Mouse (Mus musculus) ovary, postnatal 10 days (tissue): ENCODE results near the gene Wdr81.

Experiments
- DNase-seq: peaks from one replicate; pipeline ENCODE4 v3.0.0; 2022; ENCODE audit warnings: low spot score

Wdr81 gene

GRCm38 (mm10) chr11:75438194-75438593 lies 16.3 kb downstream of the Wdr81 start:
- no peak for DNase-seq

GRCm38 (mm10) chr11:75434138-75434537 lies 20.4 kb downstream of the Wdr81 start:
- DNase-seq: no peak

DNA sequence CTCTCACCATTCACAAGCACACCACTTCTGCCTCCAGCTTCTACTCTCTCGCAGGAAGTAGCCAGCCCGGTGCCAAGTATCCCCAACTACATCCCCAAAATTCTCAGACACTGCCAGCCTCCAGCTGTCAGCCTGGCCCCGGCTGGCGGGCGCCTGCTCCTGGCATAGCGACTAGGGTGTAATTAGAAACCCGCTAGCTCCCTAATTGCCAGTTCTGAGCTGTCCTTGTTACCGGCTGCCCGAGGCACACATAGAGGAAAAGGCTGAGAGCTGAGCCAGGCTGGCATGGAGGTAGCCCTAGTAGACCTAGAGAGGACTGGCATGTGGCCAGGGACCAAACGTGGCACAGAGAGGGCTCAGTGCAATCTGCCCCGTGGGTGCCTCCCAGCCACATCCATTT lies 23.2 kb downstream of the Wdr81 start:
- no peak for DNase-seq

DNA sequence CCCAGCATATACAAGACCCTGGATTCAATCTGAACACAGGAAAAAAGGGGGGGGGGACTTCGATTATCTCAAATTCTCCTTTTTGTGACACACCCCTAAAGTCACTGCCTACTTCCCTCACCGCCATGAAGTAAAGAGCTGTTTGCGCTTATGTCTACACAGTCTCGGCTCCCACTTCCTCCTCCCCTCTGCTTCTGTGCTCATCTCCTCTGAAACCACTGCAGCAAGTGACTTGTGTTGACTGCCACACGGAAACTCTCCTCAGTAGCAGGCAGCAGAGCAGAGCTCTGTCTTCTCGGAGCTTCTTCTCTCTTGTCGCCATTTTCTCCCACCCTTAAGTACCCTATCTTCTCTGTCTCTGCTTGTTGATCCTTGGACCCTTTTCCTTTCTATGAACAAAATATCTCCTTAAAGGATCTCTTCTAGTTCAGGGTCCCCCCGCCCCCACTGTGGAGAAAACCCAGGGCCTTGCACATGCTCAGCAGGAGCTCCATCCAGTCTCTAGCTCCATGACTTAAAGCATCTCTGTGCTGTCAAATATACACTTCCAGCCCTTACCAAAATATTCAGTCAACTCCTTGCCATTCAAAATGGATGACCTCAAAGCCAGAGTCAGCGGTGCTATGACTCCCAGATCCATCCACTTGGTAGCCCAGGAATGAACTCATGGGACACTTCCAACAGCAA lies 25.4 kb downstream of the Wdr81 start:
- DNase-seq: no peak

DNA sequence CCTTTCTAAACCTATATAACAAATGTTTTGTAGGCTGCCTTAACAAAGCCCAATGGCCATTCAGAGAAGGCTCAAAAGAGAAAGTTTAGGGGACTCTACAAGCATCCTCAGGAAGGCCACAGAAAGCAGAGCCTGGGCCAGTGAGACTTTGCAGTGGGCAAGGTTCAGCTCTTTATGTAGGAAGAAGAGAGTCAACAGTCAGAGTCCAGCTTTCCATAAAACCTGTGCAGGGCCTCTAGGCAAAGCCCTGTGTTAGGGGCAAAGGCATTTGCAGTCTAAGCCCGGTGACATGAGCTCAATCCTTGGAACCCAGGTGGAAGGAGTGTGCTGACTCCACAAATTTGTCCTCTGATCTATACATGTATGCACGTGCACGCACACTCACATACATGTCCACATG lies 30.1 kb downstream of the Wdr81 start:
- no peak for DNase-seq

DNA sequence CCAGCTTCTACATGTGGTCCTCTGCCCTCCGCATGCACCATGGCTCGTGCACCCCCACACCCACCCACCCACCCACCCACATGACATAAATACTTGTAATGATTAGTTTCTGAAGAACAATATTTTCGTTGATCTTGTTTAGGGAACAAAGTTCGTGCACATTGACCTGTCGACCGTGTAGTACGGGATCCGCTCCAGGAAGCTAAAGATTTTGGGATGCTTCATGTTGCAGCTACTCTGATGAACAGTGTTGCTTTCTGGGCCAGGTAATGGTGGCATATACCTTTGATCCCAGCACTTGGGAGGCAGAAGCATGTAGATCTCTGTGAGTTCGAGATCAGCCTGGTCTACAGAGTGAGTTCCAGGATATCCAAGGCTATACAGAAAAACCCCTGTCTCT lies 30.5 kb downstream of the Wdr81 start:
- no peak for DNase-seq

- no peak for DNase-seq
These were observed 31.4 kb downstream of the Wdr81 start for GRCm38 (mm10) chr11:75423091-75423490.

DNA sequence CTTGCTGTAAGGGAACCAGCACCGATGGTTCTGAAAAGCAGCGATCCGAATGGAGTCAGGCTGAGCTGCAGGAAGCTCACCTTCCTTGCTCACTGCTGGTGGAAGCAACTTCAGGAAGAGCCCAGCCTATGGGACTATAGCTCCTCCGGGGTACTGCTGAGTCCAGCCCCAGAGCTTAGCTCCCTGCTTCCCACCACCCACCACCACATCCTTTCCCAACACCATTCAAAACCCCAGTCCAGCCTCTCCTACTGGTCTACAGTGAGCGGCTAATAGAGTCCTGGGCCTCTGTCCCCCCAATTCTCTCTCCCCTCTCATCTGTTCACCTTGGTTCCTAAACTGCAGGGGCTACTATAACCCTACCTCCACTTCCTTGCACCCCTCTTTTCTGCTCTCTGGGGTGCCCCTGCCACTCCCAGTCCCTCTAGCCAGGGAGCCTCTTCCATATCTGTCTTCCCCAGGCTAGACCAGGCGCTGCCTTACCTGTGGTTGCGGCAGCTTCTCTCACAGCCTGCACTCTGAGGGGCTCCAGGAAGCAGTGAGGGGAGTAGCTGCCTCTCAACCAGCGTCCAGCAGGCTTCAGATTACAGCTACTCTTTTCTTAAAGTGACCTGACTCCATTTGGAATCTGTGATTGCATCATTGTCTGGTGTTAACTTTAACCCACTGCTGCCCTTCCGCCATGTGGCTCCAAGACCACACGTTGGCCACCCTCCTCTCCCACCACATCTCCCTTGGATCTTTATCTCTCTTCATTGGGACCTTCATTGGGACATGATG lies 32.3 kb downstream of the Wdr81 start, which contains the start of gene Serpinf1:
Serpinf1 (minus strand) TSS at position 689 of the 780 bp plus-strand sequence.
- DNase-seq: no peak

DNA sequence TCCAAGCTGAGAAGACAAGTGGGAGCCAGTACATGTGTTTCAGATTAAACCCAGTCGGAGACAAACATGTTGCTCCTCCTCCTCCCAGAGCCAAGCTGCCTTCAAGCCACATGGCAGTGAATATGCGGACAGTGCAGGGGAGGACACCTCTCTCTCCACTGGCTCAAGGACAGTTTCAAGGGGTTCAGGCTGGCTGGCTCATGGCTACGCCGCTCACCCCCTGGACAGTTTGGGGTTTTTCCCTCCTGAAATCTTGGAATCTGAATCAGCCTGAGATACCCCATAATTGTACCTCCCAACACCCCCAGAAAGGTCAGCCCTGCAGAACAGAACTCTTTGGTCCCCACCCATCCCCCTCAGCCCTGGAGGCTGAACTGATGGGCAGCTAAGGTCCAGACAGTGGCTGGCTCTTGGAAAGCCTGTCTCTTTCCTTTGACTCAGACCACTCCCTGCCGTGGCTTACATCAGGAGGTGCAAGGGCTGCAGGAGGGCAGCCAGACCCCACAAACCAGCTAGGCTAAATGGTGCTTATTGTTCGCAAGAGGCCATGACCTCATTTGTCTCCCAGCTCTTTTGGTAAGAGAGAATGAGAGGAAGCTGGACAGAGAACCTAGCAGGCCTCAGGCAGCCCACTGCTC lies 33.0 kb downstream of the Wdr81 start:
- DNase-seq: peak; percentile 31

- no peak for DNase-seq
These were observed 33.6 kb downstream of the Wdr81 start for GRCm38 (mm10) chr11:75420810-75421374.

- no peak for DNase-seq
These were observed 34.5 kb downstream of the Wdr81 start for GRCm38 (mm10) chr11:75420037-75420436.

DNA sequence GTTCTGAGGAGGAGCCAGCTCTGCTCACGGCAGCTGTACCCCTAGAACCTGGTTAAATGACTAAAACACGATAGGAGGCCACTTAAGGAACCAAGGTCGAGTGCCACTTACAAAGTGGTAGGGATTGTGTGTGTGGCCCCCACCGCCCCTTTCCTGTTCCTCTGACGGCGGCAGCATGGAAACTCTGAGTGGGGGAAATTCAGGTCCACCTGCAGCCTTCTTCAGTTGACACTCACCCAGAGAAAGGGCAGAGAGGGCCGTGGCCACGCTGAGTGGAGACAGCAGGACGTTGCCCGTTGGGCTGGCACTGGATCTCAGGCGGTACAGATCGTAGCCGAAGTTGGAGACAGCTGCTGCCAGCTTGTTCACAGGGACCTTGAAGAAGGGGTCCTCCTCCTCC lies 38.5 kb downstream of the Wdr81 start:
- no peak for DNase-seq

DNA sequence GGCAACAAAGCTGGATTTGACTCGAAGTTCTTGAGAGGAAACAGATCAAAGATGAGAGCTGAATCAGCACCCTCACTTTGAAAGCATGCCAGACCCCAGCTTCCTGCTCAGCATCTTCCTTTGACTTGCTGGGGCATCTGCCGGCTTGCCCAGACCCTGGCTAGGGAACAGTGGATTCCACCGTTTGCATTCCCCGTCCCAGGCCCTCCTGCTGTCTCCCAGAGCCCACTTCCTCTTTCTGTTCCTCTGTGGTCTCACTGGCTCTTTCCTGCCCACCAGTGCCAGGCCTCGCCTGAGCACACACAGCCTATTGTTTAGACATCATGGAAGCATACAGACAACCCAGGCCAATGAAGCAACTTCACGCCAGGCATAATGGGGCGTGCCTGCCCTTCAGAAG lies 39.4 kb downstream of the Wdr81 start:
- no peak for DNase-seq

DNA sequence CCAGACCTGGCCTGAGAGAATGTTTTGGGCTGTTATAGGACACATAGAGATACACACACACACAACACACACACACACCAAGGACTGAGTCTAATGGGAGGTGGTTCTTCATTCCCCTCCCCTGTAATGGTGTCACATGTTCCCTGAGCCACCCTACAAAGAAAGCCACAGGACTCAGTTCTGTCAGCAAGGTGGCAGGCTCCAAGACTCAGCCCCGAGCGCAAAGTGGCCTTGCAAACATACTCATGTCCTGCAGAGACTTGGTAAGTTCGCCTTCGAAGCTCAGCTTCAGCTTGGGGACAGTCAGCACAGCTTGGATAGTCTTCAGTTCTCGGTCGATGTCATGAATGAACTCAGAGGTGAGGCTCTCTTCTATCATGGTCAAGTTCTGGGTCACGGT lies 43.9 kb downstream of the Wdr81 start:
- DNase-seq: no peak

- DNase-seq: no peak
These were observed 44.6 kb downstream of the Wdr81 start for GRCm38 (mm10) chr11:75409679-75410575.

DNA sequence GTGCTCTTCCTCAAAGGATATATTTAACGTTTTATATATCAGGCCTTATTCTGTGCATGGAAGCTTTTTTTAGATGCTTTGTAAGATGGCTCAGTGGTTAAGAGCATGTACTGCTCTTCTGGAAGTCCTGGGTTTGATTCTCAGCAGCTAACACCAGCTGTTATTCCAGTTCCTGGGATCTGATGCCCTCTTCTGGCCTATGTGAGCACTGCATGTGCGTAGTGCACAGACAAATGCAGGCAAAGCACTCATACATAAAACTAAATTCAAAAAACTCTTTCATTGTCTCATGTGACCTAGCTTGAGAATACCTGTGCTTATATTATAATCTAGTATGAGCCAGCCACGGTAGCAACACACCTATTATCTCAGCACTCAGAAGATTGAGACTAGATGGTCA lies 47.7 kb downstream of the Wdr81 start:
- DNase-seq: no peak

- no peak for DNase-seq
These were observed 48.4 kb downstream of the Wdr81 start for GRCm38 (mm10) chr11:75406104-75406503.

- no peak for DNase-seq
These were observed 49.7 kb downstream of the Wdr81 start for GRCm38 (mm10) chr11:75404801-75405200.

- no peak for DNase-seq
These were observed 51.0 kb downstream of the Wdr81 start for GRCm38 (mm10) chr11:75403301-75404052.

DNA sequence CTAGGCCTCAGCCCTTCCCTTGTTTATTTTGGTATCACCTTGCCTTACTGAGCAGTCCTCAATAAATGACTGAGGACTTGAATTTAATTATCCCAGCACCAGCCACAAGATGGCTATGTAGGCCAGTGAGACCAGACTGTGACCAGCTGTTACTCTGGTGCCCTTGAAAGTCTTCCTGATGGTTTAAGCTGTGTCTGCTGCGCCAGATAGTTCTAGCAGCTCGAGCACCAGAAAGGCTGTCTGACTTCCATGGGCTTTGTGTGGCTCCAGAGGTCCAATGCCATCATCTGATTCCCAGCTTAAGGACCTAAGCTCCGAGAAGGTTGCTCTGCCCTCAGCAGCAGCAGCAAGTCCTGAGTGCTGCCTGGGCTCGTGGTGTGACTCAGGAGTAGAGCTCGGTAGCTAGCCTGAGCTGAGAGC lies 52.2 kb downstream of the Wdr81 start:
- no peak for DNase-seq

DNA sequence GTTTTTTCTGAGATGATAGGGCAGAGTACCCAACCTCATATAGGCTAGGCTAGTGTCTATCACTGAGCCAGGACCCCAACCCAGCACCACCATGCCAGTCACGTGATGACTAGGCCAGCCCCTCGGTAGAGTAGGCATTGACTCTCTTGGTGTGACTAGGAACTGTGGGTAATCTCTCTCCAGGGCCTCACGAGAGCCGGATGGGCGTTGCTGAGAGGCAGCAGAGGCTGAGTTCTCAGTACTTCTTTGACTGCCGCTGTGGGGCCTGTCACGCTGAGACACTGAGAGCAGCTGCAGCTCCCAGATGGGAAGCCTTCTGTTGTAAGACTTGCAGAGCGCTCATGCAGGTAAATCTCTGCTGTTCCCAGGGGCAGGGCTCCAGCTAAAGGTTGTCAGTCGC lies 54.4 kb downstream of the Wdr81 start:
- no peak for DNase-seq
